Mouse (Mus musculus) heart, adult 2 months (tissue): ENCODE data around the gene Aldh1a2. TPM values are rescaled to one million over a fixed set of nuclear protein-coding genes. Genes with fewer than 3 reads are reported as not detected.

Experiments
- DNase-seq, 2 experiments: peaks; one replicate each; pipeline ENCODE4 v3.0.0; 2021
- H3K27ac ChIP-seq: fragments of 200-600 bp; 2 replicates; pipeline ENCODE4 v1.8.1; 2022
- H3K27me3 ChIP-seq: fragments of 200-500 bp; 2 replicates; pipeline ENCODE4 v1.6.1; 2012; ENCODE audit warnings: mild to moderate bottlenecking, low read length, inconsistent platforms, mixed read lengths; ENCODE audit not compliant: control insufficient read depth, insufficient read depth
- H3K36me3 ChIP-seq: fragments of 200-500 bp; 2 replicates; pipeline ENCODE4 v1.6.1; 2012; ENCODE audit warnings: low read length, inconsistent platforms; ENCODE audit not compliant: control insufficient read depth, insufficient read depth
- H3K4me1 ChIP-seq: fragments of 200-500 bp; 2 replicates; pipeline ENCODE4 v1.6.1; 2011; ENCODE audit warnings: low read length; ENCODE audit not compliant: control insufficient read depth, insufficient read depth
- H3K4me3 ChIP-seq: fragments of 200-600 bp; 2 replicates; pipeline ENCODE4 v1.8.1; 2022
- H3K79me2 ChIP-seq: fragments of 200-500 bp; replicated peaks from 2 replicates; pipeline ENCODE4 v1.6.1; 2012; ENCODE audit warnings: mild to moderate bottlenecking, inconsistent platforms, low read length, moderate library complexity, mixed read lengths; ENCODE audit not compliant: control insufficient read depth, insufficient read depth
- H3K9ac ChIP-seq: fragments of 200-500 bp; 2 replicates; pipeline ENCODE4 v1.6.1; 2012; ENCODE audit warnings: low read depth, mild to moderate bottlenecking, control low read depth, inconsistent platforms, low read length, mixed read lengths
- CTCF ChIP-seq: fragments of 200-600 bp; IDR thresholded peaks from 2 replicates; pipeline ENCODE4 v1.8.1; 2022; ENCODE audit warnings: antibody characterized with exemption, mild to moderate bottlenecking, moderate library complexity
- EP300 ChIP-seq: fragments of 200-500 bp; IDR thresholded peaks from 2 replicates; pipeline ENCODE4 v1.6.1; 2011; ENCODE audit warnings: low read depth, low read length, control low read depth; ENCODE audit not compliant: insufficient read depth
- POLR2A ChIP-seq: fragments of 200-500 bp; IDR thresholded peaks from 2 replicates; pipeline ENCODE4 v1.6.1; 2011; ENCODE audit warnings: mild to moderate bottlenecking, low read depth, low read length, control low read depth; ENCODE audit not compliant: insufficient read depth
- WGBS: fragments of 180-500 bp; shearing (Covaris S2); methylation state at CpG from one replicate; pipeline ENCODE4 v1.1.7; 2018; 5-methylcytosine and 5-hydroxymethylcytosine counted together
- intact Hi-C: fragments of 180-260 bp; cut with DNase I; formaldehyde crosslinking; loops from one replicate; pipeline ENCODE4 v1.15.1; 2025
- polyA plus RNA-seq: library from polyadenylated mRNA; depleted of rRNA; stranded (reverse); fragments of >200 nt; gene quantifications from 2 replicates; pipeline ENCODE4 v1.2.3, GENCODE M21; 2012
- total RNA-seq, 2 experiments: library from RNA; stranded (reverse); gene quantifications; 2 replicates each; pipeline ENCODE4 v1.2.3; 2021

Gene Aldh1a2
- total and polyA plus RNA-seq, 3 experiments = 5.1 to 9.3 (median 5.7) TPM

DNA sequence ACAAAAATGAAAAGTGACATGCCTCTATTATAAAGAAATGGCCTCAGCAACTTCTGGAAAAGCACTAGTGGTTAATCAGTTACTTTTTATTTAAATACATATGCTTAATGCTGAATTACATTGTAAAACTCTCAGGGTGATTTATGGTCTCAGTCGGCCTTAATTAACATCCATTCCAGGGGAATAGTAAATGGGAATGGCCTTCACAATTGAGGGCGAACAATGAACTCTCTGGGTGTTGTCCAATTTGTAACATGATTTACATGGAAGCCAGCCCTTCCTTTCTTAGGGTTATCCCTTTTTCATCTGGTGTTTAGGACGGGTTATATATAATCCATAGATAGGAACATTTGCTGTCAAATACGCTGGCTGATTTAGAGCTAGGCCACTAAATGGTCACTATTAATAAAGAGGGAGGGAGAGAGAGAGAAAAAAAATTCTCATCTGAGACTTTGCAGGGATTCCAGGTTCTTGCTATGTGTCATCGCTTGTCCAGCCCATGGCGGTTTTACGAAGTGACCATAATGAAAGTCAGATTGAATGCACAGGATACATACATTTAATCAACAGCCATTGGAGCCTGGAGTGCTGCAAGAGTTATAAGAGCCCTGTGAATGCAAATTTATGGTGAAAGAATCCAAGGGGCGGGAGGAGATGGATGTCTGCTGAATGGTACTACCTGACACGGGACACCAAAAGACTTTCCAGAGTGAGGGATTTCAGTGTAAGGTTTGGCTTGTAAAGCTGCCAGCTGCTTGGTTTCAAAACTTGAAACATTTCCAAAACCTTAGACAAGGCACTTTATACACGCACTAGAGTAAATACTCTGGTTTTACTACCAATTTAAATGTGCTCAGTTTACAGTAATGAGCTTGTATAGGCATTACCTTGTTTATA is 26.2 kb downstream of the Aldh1a2 start:
- no peak for DNase-seq
- no peak overlapping the region for H3K27ac ChIP-seq
- 77% methylated on average over 10 of the region's 10 CpGs for WGBS
- TF ChIP-seq CTCF (no peak), POLR2A (no peak), EP300 (no peak)
- no peaks in the 10 kb centered on the region for H3K36me3 ChIP-seq
- H3K4me1 ChIP-seq = no peaks in the 10 kb centered on the region
- intact Hi-C loops = no loop called here
- H3K27me3 ChIP-seq = no peaks in the 10 kb centered on the region; the same call in 1 of the 2 replicates
- H3K4me3 ChIP-seq = no peak overlapping the region
- no peak overlapping the region for H3K9ac ChIP-seq
- H3K79me2 ChIP-seq = no peaks in the 10 kb centered on the region

- no peaks in the 10 kb centered on the region for H3K79me2 ChIP-seq
- intact Hi-C loops = no loop called here
- TF ChIP-seq EP300 (no peak), CTCF (no peak), POLR2A (no peak)
- DNase-seq = no peak
- no peak overlapping the region for H3K27ac ChIP-seq
- H3K27me3 ChIP-seq = no peaks in the 10 kb centered on the region; the same call in 1 of the 2 replicates
- WGBS = 84% methylated on average over 5 of the region's 5 CpGs
- H3K4me3 ChIP-seq = no peak overlapping the region
- H3K9ac ChIP-seq = no peak overlapping the region
- no peaks in the 10 kb centered on the region for H3K4me1 ChIP-seq
- H3K36me3 ChIP-seq = no peaks in the 10 kb centered on the region
Observed at GRCm38 (mm10) chr9:71242412-71242781, 26.8 kb downstream of the Aldh1a2 start.

- no peaks in the 10 kb centered on the region for H3K4me1 ChIP-seq
- intact Hi-C loops = no loop called here
- no peak for DNase-seq
- no peak overlapping the region for H3K9ac ChIP-seq
- H3K79me2 ChIP-seq = no peaks in the 10 kb centered on the region
- TF ChIP-seq CTCF (no peak), POLR2A (no peak), EP300 (no peak)
- no peaks in the 10 kb centered on the region; the same call in 1 of the 2 replicates for H3K27me3 ChIP-seq
- no peak overlapping the region for H3K27ac ChIP-seq
- 81% methylated on average over 2 of the region's 2 CpGs for WGBS
- no peaks in the 10 kb centered on the region for H3K36me3 ChIP-seq
- H3K4me3 ChIP-seq = no peak overlapping the region
Observed at GRCm38 (mm10) chr9:71254380-71254779, 38.8 kb downstream of the Aldh1a2 start.

GRCm38 (mm10) chr9:71262711-71263110 is 47.1 kb downstream of the Aldh1a2 start:
- DNase-seq = no peak
- Histone ChIP-seq H3K4me1 (no peaks in the 10 kb centered on the region), H3K27me3 (no peaks in the 10 kb centered on the region), H3K27ac (no peak overlapping the region), H3K9ac (no peak overlapping the region), H3K79me2 (no peaks in the 10 kb centered on the region), H3K36me3 (no peaks in the 10 kb centered on the region), H3K4me3 (no peak overlapping the region)
- 74% methylated on average over 3 of the region's 3 CpGs for WGBS
- intact Hi-C loops = no loop called here
- TF ChIP-seq EP300 (no peak), CTCF (no peak), POLR2A (no peak)

DNA sequence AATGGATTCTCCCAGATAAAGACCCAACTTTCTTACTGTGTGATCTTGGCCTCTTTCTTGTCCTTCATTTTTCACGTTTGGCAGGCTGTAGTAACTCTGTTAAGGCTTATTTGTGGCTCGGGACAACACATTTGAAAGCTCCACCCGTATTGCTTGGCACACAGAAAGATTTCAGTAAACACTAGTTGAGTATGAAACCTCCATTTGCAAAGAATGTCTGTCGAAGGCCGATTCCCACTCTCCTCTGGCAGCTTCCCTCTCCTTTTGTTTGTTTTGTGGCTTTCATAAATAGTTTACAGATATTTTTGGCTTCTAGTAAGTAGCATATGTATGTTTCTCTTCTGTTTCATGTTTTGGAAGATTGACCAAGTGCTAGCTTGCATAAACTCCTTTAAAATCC is 54.1 kb downstream of the Aldh1a2 start:
- DNase-seq = no peak
- TF ChIP-seq EP300 = no peak
- TF ChIP-seq CTCF = no peak
- no peak for TF ChIP-seq POLR2A
- H3K79me2 ChIP-seq = no peaks in the 10 kb centered on the region
- 64% methylated on average over 5 of the region's 5 CpGs for WGBS
- no peaks in the 10 kb centered on the region for H3K36me3 ChIP-seq
- no peak overlapping the region for H3K4me3 ChIP-seq
- intact Hi-C loops = no loop called here
- H3K9ac ChIP-seq = no peak overlapping the region
- H3K4me1 ChIP-seq = no peaks in the 10 kb centered on the region
- no peaks in the 10 kb centered on the region for H3K27me3 ChIP-seq
- no peak overlapping the region for H3K27ac ChIP-seq

- Histone ChIP-seq H3K4me1 (no peaks in the 10 kb centered on the region), H3K27me3 (no peaks in the 10 kb centered on the region), H3K36me3 (no peaks in the 10 kb centered on the region), H3K9ac (no peak overlapping the region), H3K27ac (no peak overlapping the region), H3K79me2 (no peaks in the 10 kb centered on the region), H3K4me3 (no peak overlapping the region)
- TF ChIP-seq CTCF (no peak), POLR2A (no peak), EP300 (no peak)
- 82% methylated on average over 3 of the region's 3 CpGs for WGBS
- DNase-seq = no peak
- intact Hi-C loops = no loop called here
Observed at GRCm38 (mm10) chr9:71270205-71270604, 54.6 kb downstream of the Aldh1a2 start.
